ENCODE assay signal across 10 mouse cellular contexts in the genomic region with DNA sequence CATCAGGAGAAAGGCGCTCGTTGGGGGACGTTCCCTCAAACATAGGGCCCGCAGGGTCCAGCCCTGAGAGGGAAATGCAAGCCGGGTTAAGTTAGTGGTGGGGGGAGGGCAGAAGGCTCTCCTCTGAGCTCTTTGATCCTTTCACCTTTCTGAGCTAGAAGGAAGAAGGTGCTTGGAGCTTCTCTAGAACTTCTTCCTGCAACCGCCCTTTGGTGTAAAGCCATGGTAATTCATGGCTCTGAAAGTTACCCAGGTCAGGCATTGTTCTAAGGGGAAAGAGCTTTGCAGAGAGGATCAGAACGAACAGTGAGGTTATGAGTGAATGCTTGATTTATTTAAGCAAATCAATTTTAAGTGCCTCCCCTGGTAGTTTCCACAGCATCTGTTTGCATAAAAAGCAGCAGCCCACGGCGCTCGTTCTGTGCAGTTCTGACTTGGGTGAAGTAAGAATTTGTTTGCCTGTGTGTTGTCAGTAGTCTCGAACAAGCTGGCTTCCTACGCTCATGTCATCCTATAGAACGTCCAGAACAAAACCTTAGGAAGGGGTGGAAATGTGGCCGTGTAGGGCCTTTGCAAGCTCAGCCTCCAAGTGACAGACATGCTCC.
DNase-seq lines count a peak whose midpoint lies in the region; ATAC-seq lines count a peak whose summit lies in the region.
"Had no signal": no experiment of that assay in that cellular context is flagged by ENCODE, and none has a peak within 500 bp of the region (broad histone marks: within the 10 kb centered on the region; RNA-seq: fewer than 3 reads in every experiment).

No protein-coding gene starts in this region.

- no peak overlapping the region for H3K4me3 ChIP-seq in hindbrain, embryonic 10.5 days
- H3K4me3 ChIP-seq in hindbrain, embryonic 16.5 days (ENCODE audit: low read length), result no peak overlapping the region

- no peak for ATAC-seq in hindbrain, embryonic 16.5 days
- no peak for ATAC-seq in granulocyte monocyte progenitor cell, adult 5-6 weeks (replicated peaks; ENCODE audit: poor library complexity, severe bottlenecking)

- H3K4me1 ChIP-seq in hindbrain, embryonic 10.5 days (replicated peaks), result peaks cover 29% of the 10 kb centered on the region
- peaks cover 6% of the 10 kb centered on the region; the same call in 1 of the 2 replicates for H3K4me1 ChIP-seq in hindbrain, embryonic 16.5 days (ENCODE audit: control insufficient read depth, insufficient read depth, low read depth, low read length)

- H3K9me3 ChIP-seq in hindbrain, embryonic 10.5 days, result no peaks in the 10 kb centered on the region
- no peaks in the 10 kb centered on the region for H3K9me3 ChIP-seq in hindbrain, embryonic 16.5 days (ENCODE audit: control insufficient read depth, low read length)

- peak overlapping the region; percentile 54; the same call in 1 of the 2 replicates for H3K27ac ChIP-seq in hindbrain, embryonic 10.5 days
- no peak overlapping the region for H3K27ac ChIP-seq in hindbrain, embryonic 16.5 days (ENCODE audit: low read depth, low read length)
- H3K27ac ChIP-seq: liver, embryonic 14.5 days had no signal

- no peak for DNase-seq in hindbrain, embryonic 10.5 days (ENCODE audit: low spot score)
- DNase-seq in right cerebral cortex, adult 2 months (ENCODE audit: low spot score in 2 of 2), result peak; percentile 59 to 65
- DNase-seq in right cerebral cortex, postnatal 4 days, result no peak
- peak; percentile 16 to 27 for DNase-seq in layer of hippocampus, postnatal 25 days (ENCODE audit: extremely low spot score in 1 of 2, low spot score in 1 of 2)
- DNase-seq in cerebellum, adult 11 months, result no peak
- DNase-seq in embryo, embryonic 11 days, result no peak
- DNase-seq: kidney, postnatal 14 days had no signal

- H3K4me2 ChIP-seq in hindbrain, embryonic 16.5 days (ENCODE audit: low read length), result no peak overlapping the region

- H3K27me3 ChIP-seq in hindbrain, embryonic 10.5 days (ENCODE audit: insufficient read depth, poor library complexity, severe bottlenecking), result no peaks in the 10 kb centered on the region
- H3K27me3 ChIP-seq in hindbrain, embryonic 16.5 days (replicated peaks; ENCODE audit: control insufficient read depth, insufficient read depth, low read length), result no peaks in the 10 kb centered on the region

- WGBS in hindbrain, embryonic 10.5 days, result 70% methylated on average over 14 of the region's 14 CpGs
- WGBS in hindbrain, embryonic 16.5 days, result 59% methylated on average over 14 of the region's 14 CpGs

- no peak overlapping the region; the same call in 1 of the 2 replicates for H3K9ac ChIP-seq in hindbrain, embryonic 16.5 days (ENCODE audit: low read depth, low read length)
- H3K9ac ChIP-seq: liver, embryonic 14.5 days had no signal

- H3K36me3 ChIP-seq in hindbrain, embryonic 10.5 days, result no peaks in the 10 kb centered on the region
- no peaks in the 10 kb centered on the region for H3K36me3 ChIP-seq in hindbrain, embryonic 16.5 days (ENCODE audit: control insufficient read depth, insufficient read depth, low read length)

Comparison
In these comparisons a context has a peak if more than half of its experiments do, and no peak if none do; other contexts are left out.
1. DNase-seq: peak in right cerebral cortex, adult 2 months (2 of 2) and layer of hippocampus, postnatal 25 days (2 of 2); none in hindbrain, embryonic 10.5 days (single experiment), right cerebral cortex, postnatal 4 days (single experiment), cerebellum, adult 11 months (single experiment) and embryo, embryonic 11 days (single experiment).